Mouse (Mus musculus) c-Kit-positive CD71-positive TER-119-positive erythroid progenitor cells, embryonic 14.5 days (primary cell): ENCODE data around the gene Pde6h.

Source experiments
- DNase-seq: peaks from one replicate; pipeline ENCODE4 v3.0.0-alpha.2; 2013; ENCODE audit warnings: low spot score

Gene Pde6h

DNA sequence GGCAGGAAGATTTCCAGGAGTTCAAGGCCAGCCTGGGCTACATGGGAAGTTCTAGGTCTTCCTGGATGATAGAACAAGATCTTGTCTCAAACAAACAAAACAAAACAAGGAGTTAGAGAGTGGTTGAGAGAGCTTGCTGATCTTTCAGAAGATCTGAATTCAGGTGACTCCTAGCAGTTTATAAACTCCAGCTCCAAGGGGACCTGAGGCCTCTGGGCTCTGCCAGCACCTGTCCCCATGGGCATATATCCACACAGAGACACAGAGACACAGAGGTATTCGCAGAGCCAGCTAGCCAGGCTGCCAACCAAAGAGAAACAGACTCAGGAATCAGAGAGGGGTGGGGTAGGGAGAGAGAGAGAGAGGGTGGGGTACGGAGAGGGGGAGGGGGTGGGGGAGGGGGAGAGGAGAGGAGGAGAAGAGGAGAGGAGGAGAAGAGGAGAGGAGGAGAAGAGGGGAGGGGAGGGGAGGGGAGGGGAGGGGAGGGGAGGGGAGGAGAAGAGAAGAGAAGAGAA is 10.8 kb upstream of the Pde6h start:
- DNase-seq, result no peak

DNA sequence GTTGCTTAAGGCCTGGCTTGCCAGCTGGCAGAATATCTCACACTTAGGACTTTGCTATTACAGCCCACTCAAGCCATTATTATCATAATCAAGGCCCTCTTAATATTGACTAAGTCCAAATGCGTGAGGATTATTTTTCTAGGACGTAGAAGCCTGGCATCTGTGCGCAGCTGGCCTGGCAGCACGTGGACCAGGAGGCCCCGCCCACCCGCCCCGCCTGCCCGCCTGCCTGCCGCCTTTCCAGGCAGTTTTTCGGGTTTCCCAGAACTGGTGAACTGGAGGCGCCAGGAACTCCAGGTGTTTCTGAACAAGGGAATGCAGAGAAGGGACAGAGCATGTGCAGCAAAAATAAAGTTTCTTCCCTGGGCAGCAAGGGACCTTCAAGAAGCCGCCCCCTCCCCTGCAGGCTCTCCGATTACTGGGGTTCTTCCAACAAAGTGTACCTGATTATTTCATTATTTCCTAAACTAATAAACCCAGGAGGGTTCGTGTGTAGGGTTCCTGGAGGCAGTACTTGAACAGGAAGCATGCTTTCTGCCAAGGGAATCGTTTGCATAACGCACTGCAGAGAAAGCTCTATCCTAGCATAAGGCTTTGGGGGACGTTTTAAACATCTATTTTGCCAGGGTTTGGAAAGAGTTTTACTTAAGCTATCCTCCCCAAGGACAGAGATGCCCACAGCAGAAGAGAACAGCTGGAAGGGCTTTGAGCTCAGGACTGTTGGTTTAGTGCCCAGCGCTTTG is 10.1 kb upstream of the Pde6h start:
- DNase-seq, result no peak

DNA sequence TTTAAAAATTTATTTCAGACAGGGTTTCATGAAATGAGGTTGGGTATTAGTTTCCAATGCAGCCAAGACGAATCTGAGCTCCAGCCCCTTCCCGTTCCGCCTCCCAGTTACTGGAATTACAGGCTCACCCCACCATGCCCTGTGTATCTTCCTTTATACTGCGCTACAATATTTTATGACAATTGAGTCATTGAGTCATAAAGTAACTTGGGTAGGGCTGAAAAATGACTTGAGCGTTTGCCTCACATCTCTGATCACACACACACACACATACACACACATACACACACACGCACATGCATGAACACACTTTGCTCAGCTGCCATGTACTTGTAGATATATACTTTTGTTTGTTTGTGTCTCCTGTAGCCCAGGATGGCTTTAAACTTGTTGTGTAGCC is 9.4 kb upstream of the Pde6h start:
- DNase-seq, result no peak

DNA sequence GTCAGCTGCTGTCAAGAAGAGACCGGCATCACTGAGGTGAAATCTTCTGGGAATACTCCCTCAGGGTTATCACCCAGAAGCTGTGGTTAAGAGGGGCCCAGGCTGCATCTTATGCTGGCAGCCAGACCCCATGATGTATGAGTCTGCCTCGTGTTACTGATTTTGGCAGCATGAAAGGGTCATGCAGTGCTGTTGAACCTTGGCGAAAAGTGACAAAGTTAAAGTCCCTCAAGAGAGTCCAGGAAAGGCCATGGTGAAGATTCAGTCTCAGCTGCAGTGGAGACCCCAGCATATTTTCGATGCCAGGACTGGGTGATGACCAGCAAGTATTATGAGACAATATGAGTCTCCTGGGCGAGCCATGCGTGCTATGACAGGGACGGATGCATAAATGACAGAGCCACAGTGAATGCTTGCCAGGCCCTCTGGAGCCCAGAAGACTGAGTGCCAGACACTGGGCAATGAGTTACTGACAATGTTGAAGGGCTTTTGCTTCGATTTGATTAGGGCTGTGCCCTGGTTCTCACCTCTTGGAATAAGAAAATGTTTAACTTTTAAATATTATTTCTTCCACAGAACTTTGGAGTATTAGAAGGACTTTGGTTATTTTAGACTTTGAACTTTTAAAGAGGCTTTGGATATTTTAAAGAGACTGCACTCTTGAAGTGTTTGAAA is 7.8 kb upstream of the Pde6h start:
- DNase-seq, result no peak

DNA sequence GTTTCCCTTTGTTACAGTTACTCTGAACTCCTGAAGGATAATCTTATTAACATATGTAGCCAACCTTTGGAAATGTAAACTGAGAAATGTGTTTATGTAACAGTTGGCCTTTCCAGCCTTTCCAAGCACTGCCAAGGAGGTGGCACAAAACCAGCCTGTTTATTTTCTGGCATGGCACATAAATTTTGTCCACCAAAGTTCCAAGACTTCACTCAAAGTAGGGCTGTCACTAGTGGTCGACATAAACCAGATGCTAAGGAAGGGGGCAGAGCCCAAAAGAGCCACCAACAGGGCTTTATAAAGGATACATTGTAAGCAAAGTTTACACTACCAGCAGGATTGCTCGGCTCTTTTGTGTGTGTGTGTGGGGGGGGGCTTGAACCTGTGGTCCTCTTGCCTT is 5.7 kb upstream of the Pde6h start:
- no peak for DNase-seq

DNA sequence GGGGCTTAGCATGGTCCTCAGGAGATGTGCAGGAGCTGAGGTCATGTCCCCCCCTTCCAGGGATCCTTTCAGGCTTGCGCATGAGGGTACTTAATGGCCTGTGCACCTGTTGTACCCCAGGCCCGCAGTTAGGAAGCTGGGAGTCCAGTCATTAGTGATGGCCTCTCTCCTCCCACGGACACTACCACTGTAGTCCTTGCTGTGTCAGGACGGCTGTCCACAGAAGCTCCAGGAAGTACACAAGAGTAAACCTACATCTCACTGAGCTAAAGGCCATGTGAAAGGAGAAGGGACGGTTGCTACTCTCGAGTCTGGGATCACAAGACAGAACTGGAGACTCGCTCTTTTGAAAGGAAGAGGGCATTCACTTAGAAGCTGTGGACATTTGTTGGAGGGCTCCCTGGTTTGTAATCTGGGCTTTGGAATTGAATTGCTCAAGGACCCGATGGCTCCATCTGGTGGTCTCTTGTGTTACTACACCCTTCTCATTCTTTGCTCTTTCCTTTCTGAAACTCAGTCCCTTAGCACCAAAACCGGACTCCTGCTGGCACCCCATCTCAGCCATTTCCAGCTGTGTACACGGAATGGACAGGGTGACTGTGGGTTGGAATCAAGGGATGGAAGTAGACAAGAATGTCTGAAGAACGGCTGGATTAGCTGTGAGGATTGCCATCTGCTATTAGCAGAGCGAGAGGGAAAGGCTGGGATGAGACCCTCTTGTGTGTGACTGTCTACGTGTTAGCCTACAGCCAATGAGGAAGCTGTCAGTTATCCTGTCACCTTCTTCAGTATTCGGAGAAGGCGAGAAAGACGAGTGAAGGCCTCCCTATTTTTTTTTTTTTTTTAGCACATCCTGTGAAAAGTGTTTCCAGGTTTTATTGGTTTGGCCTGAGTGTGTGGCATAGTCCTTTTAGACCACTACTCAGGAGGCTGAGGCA is 3.0 kb upstream of the Pde6h start:
- no peak for DNase-seq

DNA sequence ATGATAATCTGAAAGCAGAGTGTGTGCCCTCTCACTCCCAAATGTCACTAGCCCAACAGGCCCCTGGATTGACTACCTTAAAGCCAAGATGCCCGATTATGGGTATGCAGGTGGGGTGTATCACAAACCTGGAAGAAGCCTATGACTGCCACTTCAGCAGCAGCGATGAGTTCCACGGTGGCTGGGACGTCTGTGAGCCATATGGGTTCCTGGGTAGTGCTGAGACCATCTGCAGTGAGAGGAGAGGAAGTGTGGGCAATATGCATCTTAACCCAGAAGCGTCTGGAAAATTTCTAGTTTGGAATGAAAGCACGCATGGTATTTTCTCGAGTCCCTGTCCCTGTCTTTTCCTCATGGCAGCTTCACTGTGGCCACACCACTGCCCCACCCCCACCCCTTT is 2.0 kb upstream of the Pde6h start:
- DNase-seq, result no peak

DNA sequence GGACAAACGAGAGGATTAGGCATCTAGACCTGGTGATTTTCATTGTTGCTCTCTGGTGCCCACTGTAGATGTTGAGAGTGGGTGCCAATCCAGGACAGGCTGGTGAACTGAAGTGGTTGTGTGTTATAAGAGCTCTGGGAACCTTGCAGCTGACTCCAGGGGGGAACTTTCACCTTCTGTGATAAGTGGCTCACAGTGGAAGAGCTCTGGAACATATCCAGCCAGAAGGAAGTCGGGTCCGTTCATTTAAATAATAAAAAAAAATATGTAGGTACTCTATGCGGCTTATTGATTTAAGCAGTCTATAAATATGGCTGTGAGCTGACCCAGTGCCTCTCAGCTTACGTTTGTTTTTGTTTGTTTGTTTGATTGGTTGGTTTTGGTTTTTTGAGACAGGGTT is 1.6 kb upstream of the Pde6h start, which contains the start of gene Erp27:
TSS of gene Erp27 (minus strand) at position 101 of the 400 bp plus-strand sequence.
- DNase-seq, result no peak

DNA sequence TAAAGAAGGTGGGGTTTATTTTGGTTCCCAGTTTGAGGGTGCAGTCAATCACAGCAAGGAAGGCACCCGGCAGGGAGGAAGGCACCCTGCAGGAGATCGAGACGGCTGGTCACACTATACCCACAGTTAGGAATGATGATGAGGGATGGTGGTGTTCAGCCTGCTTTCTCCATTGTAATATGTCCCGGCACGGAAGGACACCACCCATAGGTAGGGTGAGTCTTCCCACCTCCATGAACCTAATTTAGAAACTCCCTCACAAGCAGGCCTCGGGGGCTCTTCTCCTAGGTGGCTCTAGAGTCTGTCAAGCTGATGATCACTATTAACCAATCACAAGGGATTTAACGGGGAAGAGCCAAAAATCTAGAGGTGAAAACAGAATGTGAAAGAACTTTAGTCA is 761 bp upstream of the Pde6h start:
- DNase-seq, result no peak

DNA sequence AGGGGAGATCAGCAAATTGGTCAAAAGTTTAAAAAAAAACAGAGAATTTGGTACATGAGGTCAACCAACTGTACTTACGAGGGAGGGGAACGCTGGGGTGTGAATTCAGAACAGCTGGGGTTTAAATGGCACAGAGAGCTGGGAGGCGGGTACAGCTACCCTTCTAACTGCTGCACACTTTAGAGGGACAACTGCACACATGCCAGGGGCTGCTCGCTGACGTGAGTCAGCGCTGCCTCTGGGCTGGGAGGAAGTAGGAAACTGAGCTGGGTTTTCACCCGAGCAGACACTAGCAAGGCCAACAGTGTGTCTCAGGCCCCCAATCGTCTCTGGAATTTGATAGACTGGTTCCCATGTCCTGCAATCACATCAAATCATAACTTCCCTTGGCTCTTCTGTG is 1.4 kb downstream of the Pde6h start:
- no peak for DNase-seq

DNA sequence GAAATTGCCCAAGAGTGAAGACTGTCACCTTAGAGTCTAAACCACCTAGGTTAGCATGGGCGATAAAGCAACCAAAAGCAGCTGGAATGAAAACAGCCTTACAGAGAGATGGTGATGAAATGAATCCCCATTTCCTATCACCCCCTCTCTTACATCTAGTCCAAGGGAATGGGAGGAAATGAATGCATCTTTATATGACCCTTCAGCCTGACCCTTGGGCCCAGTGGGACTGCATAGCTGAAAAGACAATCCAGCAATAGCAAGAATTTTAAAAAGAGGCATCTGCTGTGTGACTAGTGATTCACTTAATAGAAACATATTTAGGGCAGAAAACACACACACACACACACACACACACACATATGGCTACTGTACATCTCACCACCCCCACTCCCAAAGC is 4.0 kb downstream of the Pde6h start:
- no peak for DNase-seq

DNA sequence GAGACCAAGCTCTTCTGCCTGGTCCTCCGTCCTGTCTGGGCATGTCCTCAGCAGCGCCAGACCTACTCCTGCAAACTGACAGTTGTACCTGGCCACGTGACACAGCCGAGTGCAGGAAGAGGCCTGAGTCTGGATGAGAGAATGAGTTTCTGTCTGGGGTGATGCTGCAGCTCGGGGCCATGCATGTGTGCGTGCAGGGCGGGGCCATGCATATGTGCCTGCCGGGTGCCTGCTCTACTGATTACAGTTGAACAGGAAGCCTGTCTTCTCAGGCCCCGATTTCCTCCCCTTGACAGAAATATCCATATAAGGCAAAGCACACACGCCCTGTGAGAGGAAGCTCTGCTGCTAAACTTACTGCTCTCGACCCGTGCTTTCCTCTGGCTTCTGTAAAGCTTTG is 7.0 kb downstream of the Pde6h start:
- DNase-seq, result no peak

DNA sequence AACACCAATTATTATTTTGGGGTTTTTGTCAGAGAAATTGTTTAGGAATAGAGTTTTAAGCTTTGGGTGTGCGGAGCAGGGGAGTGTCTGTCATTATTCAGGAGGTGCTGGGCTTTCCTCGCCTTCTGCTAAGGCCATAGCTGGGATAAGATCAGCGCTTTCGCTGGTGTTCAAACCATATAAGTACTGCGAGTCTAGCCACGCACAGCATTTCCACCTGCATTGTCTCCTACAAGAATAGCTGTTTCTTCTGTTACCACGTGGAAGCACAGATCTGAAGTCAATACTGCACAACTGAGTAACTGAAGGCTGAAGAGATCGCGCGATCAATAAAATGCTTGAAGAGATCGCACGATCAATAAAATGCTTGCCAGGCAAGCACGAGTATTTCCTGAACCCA is 7.6 kb downstream of the Pde6h start:
- no peak for DNase-seq

DNA sequence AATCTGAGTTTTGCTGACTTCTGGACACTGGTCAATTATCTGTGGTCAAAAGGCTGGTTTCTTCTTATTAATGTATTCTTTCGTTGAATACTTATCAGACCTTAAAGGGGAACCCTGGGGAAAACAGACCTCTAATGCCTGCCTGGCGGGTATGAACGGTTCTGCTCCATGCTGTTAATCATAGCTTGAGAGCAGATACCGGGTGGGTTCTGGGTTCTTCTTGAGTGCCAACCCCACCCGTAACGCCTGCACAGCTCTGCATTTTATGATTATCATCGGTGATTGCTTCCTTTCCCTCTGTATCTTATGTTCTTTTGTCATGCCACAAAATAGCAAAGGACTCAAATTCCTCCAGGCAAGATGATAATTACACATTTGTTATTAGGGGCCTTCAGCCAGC is 10.4 kb downstream of the Pde6h start:
- no peak for DNase-seq

DNA sequence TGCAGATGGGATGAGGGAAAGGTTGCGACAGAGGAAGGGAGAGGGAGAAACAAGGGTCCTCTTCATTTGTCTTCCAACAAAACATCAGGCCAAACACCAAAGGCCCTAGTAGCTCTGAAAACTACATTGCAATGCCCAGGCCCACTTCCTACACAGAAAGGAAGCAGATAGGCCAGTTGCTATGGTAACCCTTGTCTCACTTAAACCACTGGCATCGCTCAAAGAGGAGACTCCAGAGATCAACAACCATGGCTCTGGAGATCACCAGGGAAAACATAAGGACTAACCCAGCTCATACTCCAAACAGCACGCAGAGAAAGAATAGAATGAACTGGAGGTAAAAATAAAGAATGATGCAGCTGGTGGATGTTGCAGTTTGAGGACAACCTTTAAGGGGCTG is 11.6 kb downstream of the Pde6h start:
- no peak for DNase-seq

DNA sequence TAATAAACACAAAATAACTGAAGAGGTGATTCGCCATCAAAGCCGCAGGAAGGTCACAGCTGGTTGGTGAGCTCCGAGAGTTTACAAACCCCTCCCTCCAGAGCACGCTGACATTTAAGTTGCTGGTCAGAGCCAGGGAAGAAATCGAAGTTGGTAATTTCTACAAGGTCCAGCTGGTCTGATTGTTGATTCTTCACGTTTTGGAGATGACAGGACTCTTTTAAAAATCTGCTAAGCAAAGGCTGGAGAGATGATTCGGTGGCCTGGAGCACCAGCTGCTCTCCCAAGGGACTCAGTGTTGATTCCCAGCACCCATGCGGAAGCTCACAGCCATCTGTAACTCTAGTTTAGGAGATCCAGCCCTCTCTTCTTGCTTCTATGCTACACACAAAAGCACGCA is 12.7 kb downstream of the Pde6h start:
- DNase-seq, result no peak

DNA sequence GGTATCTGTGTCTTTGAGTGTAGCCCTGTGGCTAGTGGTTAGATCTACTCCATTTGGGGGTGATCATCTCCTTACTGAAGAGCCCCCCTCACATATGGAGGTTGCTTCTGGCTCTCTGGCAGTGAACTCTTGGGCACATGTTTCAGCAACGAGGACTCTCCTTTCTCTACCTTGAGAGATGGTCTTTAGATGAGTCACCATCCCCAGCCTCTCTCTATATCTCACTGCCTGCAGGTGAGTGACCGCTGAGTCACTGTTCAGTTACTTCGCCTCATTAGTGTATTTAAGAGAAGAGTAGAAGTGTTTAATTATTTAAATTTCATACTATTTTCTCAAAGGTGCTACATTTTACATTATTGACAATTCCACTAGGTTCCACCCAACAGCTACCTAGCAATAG is 13.5 kb downstream of the Pde6h start:
- no peak for DNase-seq

DNA sequence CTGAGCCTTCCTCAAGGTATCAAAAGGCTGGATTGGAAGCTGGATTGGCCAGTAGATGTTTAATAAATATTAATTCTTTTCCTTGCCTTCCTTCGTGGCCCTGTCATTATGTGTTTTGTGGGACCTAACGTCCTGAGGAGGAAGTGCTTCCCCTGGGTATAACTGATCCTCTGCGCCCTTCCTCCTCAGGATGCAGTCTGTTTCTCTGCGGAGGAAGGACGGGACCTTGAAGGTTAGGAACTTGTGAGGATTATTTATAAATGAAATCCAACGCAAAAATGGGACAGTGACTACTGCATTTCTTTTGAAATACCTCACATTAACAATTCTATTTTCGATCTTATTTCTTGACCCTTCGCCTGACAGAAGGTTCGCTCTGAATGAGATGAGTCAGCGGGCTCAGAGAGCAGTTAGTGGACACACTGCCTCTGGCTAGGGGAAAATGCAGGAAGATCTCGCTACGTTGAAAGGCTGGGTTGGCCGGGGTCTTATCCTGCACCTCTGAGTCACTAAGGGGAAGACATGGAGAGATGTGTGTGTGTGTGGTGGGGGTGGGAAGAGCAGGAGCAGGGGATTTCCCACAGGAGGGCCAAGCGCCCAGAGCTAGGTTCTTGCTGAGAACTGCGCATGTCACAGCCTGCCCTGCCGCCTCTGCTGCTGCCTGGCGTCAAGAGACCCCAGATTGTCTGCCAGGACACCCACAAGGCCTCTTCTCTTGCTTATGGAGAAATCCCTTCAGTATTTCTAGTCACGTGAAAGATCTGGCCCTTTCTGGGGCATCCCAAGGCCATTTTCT is 14.9 kb downstream of the Pde6h start:
- DNase-seq, result no peak

DNA sequence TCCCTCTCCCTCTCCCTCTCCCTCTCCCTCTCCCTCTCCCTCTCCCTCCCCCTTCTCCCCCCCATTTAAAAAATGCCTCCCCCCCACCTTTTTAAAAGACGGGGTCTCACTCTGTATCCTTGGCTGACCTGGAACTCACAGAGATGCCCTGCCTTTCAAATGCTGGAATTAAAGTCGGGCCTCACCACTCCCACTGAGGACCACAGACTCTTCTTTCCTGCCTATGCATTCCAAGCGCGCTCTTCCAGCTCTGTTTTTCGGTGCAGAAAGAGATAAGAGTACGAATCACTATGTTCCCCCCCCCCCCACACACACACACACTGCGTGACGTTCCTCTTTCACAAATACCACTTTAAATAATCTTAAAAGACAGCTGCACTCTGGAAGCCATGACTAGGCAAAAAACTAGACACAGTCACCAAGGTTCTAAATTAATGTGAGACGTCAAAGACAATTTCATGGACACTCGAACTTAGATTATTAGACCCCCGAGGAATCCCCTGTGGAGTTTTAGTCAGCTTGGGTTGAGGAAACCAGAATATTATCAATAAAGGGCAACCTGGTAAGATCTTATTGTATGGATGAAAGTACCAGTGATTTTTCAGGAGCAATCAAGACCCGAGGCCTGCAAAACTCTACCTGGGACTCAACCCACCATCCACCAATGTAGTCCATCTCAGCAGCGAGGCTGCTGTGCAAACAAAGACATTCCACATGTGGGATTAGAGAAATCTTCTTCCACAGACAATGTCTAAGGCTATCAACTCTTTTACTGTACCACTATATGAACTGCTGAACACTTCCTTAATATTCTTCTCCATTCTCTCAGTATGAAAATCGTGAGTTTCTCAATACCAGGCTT is 15.9 kb downstream of the Pde6h start:
- DNase-seq, result no peak

DNA sequence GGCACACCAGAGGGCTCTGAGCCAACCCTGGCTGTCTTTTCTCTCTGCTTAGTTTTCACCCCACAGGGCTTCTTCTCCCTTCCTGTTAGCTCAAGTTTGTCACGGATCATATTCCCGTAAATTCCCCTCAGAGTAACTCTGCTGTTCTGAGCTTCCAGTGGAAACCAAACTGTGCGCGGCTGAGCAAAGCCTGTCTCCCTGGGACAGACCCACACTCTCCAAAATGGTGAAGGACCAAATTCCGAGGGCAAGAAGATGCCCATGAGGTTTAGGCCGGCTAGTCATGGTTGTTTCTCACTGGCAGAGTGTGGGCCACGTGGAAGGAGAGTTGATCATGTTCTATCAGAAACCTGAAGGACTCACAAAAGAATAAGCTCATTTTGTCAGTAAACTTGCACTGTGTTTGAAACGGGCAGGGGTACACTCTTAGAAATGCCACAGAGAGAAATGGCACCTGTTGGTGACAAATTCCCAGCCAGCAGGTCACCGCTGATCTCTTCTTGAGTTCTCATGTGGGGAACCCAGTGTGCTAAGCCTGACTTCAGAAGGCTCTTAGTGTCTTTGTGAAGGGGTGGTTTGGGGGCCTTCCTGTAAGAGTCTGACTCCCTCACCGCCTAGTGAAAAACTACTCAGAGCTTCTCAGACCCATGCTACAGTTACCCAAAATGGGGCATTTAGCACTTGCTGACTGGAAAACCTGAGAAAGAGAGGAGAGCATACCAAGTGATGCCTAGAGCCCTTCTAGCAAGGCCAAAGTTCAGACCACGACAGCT is 16.7 kb downstream of the Pde6h start:
- DNase-seq, result no peak
